Mouse (Mus musculus): Measurements from ENCODE around the gene Fbxl22. TPM values are rescaled to one million over a fixed set of nuclear protein-coding genes. Genes with fewer than 3 reads are reported as not detected.

Gene Fbxl22
- total RNA-seq, 2 experiments from 2014 or later: 3.5 to 7.0 TPM

DNA sequence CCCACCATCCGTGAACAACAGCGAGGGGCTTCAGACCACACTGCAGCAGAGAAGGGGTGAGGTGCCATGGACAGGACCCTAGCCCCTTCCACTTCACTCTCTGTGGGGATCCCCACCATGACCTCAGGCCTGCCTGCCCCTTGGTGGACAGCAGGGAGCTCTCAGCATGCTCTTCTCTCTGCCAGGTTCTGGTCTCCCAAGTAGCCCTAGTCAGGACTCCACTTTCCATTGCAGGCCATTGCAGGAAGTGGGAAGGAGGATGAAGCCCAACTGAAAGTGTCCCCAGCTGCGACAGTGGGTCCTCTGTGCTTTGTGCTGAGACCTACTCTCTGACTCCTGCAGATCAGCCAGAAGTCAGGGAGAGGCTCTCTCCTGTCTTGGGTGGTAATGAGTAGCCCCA lies 6.7 kb downstream of the Fbxl22 start:
- no peak for DNase-seq

DNA sequence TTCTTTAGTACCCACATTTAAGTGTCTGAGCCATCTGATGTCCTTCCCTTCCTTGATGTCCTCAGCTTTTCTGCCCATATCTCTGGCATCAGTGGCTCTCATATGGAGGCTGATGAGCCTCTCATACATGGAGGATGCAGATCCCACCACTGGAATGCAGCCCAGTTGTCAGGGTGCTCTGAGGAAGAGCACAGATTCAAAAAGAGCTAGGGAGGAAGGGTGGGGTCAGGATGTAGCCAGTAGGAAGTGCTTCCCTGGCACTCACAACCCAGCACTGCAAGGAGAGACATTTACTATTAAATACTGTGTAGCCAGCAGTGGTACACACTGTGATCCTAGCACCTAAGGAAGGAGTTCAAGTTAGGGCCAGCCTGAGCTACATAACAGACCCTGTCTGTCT lies 8.0 kb downstream of the Fbxl22 start:
- no peak for DNase-seq

DNA sequence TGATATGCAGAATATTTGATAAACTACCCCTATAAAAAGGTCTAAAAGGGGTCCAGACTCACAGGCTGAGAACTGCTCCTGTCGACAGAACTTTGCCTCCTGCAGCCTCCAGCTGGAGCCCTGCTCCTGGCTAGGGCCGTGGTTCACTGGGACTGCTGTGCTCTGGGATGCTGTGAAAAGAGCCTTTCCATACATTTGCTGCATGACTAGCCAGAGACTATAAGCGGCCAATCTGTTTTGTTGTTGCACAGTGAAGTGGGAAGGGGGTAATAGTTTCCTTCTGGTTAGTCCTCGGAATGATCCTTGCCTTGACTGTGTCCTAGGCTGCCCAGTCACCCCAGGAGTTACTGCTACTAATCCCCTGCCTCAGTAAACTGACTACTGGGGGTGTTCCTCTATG lies 8.4 kb downstream of the Fbxl22 start:
- DNase-seq: no peak

DNA sequence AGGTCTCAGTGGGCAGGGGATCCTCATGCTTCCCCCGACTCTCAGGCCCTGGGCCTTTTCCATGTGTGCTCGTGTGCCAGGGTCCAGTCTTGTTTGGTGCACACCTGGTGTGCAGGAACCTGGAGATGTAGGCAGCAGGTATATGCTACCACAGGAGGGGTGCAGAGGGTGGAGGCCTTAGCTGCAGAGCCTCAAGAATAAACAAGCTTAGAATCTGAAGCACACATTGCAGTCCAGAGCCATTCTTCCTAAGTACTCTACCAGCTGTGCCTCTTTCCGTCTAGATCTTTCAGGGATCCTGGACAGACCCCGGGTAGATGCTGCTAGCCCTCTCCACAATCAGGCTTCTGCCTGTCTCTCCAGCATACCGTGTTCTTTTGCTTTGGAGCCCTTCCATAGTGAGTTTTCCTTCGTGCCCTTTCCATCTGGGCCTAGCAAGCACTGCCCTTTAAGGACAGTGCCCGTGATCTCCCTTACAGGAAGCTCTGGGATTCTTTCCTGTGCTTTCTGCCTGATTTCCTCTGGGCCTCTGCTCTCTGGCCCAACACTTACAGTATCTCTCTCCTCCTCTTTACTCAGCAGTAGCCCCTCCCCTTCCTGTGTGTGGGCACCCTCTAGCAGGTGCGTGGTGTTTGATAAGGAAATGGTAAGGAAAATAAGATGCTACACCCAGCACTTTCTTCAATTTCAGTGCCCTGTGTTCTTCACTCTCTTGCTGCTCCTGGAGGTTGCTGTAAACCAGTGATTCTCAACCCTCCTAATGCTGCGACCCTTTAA lies 9.1 kb downstream of the Fbxl22 start:
- peak; percentile 17 for DNase-seq

DNA sequence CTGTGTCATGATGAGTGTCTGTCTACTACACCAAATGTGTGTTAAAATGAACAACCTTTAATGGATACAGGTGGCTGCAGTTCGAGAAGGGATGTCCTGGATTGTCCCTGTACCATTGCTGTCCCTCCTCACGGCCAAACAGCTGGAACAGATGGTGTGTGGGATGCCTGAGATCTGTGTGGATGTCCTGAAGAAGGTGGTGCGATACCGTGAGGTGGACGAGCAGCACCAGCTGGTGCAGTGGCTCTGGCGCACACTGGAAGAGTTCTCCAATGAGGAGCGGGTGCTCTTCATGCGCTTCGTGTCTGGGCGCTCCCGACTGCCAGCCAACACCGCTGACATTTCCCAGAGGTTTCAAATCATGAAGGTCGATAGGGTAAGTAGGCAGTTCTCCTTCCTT lies 9.9 kb downstream of the Fbxl22 start:
- DNase-seq: no peak

DNA sequence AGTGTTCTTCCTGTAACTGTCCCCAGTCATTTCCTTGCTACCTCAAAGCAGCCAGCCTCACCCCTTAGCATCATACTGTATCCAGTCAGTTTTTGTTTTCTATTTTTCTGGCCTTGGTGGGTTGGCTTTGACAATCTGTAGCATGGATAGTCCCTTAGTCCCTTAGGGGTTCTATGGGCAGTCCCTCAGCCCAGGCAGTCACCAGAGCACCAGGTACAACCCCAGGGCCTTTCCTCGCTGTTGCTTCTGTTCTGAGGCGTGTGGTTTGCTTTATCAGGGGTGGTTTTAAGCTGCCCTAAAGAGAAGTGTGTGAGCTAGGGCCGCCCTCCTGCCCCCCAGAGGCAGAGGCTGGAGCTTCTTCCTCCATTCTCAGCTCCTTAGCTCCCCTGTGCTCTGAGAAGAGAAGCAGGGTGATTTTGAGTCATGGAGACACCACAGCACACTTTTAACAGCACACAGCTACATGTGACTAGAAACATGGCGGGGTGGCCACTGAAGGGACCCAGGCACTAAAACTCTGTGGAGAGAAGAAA lies 10.4 kb downstream of the Fbxl22 start:
- DNase-seq: no peak

DNA sequence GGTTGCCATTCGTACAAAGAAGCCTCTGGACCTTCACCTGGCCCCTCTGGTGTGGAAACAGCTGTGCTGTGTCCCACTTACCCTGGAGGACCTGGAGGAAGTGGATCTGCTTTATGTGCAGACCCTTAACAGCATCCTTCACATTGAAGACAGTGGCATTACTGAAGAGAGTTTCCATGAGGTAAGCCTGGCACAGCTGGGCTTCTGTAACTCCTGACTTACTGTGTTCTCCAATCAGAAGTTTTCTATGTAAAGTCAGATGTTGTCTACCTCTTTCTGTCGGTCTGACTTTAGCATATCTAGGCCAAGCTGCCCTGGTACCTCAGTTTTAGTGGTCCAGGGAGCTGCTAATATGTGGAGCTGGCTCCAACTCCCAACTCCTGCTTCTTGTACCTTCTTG lies 13.1 kb downstream of the Fbxl22 start:
- no peak for DNase-seq

DNA sequence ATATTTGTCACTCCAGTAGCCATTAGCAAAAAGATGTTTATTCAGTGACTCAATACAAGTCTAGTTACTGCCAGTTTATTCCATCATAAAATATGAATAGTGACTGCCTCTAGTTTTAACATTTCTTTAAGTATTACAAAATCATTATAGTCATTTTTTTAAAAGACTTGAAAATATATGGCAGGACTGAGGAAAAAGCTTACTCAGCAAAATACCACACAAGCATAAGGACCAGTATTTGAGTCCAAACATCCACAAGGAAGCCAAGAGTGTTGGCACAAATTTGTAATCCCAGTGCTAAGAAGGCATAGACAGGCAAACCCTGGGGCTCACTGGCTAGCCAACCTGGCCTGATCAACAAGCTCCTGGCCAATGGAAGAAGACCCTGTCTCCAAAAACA lies 20.4 kb downstream of the Fbxl22 start:
- DNase-seq: no peak

DNA sequence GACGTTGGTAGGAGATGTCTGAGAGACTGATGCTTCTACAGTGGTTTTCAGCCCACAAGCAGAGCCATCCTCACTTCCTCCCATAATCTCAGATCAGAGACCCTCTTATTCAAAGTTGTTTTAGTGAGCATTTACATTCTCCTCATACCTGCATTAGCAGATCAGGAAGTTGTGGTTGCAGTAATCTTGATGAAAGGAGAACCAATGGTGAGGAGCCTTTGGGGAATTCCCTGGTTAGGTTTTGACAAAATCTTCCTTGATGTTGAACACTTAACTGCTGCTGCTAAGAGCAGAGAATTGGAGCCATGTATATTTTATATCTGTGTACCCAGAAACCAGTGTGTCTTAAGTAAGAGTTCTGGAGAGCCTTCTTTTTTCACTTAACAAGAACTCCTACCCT lies 22.0 kb downstream of the Fbxl22 start:
- no peak for DNase-seq

DNA sequence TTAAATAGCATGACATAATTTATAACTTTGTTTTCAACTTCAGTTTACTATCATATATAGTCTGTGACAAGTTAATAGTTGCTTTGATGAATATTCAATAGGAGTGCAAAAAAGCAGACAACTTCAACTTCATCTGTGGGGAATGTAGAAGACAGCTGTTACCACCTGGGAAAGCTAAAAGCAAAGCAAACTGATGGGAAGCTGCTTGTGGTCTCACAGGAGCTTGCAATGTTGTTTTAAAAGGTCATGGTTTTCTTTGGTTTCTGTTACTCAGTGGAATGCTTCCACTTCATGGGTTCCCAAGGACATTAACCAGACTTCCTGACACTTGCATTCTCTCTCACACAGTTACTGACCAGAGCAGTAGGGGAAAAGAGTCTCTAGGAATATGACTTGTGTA lies 25.6 kb downstream of the Fbxl22 start:
- DNase-seq: no peak

DNA sequence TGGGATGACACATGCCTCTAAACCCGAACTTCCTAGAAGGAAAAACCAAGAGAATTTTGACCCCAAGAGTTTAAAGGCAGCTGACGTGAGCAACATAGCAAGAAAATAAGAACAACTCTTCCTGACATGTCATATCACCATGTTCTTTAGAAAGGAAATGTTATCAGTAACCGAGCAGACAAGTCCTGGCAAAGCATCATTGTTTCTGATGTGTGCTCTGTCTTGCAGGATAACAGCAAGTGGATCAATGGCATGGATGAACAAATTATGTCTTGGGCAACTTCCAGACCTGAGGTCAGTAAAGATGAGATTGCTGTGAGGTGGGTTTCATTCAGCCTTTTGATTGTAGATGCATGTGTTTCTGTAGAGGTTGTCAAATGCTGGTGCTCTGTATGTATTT lies 31.0 kb downstream of the Fbxl22 start:
- DNase-seq: no peak

DNA sequence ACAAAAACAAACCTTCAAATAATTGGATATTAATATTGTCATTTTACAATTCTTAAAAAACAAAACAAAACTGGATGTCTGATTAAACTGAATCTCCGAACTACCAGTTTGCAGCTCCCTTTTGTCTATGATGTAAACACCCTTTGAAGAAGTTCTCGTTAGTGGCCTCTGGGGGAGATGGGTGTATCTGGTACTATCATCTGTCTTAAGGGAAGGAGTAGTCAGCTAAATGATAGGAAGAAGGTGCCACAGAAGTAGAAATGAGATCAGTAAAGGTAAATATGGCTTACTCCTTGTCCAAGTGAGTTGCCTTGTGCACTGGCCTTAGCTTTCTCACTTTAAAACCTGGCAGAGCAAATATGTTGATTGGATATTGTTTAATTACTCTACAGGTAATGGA lies 36.6 kb downstream of the Fbxl22 start:
- DNase-seq: no peak

DNA sequence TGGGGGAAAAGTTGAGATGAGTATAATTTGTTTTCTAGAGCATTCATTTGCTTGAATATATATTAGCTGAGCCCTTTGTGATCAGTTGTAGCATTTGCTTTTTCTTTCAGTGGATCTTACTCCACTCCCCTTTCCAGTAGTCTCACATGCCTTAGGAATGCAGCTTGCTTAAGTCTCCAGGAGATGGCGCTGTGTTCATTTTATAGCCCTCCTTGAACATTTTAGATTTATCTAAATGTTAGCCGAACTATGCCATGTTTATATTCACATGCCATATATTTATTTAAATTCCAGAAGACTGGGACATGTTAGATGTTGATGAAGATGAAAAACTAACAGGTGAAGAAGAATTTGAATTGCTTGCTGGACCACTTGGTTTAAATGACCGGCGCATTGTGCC lies 49.3 kb downstream of the Fbxl22 start:
- no peak for DNase-seq

Other genes starting within 250 kb of the Fbxl22 start
- 10 to 100 TPM; 28.5 to 31.8 TPM for gene Herc1, start 164.1 kb downstream of the Fbxl22 start, total RNA-seq (2021)
- gene Usp3, start 78.5 kb upstream of the Fbxl22 start, total RNA-seq (2021): 10 to 100 TPM; 12.8 to 15.4 TPM
- under 1 TPM; 0.08 to 0.19 TPM for gene Car12, start 199.1 kb upstream of the Fbxl22 start, total RNA-seq (2021)

Data from gastrocnemius, postnatal 25 days (tissue).